Mouse (Mus musculus) adrenal gland, postnatal 14 days (tissue): ENCODE results near the gene Ntm. TPM values are rescaled to one million over a fixed set of nuclear protein-coding genes. Genes with fewer than 3 reads are reported as not detected.

Experiments used
- DNase-seq: peaks from one replicate; pipeline ENCODE4 v3.0.0; 2021; ENCODE audit warnings: mixed read lengths
- total RNA-seq: library from RNA; stranded (reverse); gene quantifications from 2 replicates; pipeline ENCODE4 v1.2.3, GENCODE M21; 2021

Gene Ntm
- total RNA-seq, 1 experiment from 2014 or later: 1.3 TPM

DNA sequence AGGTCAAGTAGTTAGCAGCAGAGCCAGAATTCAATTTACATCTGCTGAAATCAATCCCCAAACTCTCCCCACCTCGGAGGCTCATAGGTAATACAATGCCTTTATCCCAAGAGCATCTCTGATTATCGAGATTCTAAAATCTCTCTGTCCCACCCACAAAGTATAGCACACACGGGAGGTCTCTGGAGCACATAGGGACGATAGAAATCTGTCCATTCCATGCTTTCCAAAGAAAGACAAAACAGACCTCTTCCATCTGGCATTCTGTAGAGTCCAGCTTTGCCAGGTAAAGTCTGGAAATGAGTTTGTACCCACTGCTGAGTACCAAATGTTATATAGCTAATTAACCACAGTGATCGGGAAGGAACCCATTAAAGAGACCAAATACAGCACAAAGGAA, 388.4 kb downstream of the Ntm start:
- no peak for DNase-seq

DNA sequence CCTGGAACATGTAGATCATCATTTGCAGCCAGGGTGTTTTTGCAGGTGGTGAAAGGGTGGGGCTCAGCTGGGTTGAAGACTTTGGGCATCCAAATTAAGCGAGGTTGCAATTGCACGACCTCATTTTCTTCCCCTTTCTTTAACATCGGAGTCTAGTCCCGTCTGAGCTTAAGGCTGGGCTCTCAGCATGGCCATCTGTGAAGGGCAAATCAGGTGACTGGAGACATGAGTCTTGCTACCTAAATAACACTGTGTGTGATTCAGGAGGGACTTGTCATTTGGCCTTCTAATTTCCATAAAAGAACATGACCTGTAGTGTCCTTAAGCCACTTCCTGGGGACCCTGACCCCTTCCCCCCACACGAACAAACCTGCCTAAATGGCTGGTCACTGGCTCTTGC, 394.4 kb downstream of the Ntm start:
- DNase-seq: no peak

DNA sequence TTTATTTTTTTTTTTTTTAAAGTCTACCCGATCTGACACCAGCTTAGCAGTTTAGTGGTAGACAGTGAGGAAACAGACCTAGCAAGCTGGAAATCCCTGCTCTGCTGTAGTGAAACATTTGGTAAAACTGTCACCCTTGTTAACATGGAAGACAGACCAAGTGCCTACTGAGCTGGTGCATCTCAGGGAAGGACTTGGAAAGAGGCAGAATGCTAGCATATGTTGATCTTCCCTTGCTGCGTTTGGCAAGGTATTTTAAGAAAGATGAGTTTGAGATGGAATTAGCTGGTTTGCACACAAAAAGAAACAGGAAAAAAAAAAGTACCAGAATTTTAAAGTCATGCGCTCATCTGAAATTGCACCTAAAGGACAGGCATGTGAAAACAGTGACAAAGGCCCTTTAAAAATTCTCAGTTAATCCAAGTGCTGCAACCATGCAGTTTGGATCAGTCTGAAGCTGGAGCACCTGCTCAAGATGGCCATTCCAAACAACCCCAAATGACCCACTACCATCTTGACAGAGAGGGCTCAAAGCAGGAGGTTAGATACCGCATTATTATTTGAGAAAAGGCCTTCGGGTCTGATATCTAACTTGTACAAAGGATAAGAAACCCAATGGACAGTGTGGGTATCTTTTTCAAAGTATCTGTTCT, 400.4 kb downstream of the Ntm start:
- no peak for DNase-seq

DNA sequence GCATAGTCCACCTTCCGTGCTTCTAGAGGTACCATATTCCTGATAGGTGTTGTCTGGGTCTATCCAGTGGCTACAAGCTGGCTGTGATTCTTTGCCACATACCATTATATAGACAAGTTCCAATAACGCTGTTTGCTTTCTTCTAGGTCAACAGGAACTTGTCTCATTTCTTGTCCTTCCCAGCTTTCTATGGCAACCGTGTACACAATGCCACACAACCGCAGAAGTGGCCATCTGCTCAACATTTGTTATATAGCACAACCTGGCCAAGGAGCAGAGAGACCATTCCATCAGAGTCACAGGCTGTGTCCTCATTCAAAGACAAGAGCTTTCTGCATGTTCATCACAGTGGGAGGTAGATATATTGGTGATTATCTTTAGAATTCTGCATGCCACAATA, 404.0 kb downstream of the Ntm start:
- DNase-seq: no peak

DNA sequence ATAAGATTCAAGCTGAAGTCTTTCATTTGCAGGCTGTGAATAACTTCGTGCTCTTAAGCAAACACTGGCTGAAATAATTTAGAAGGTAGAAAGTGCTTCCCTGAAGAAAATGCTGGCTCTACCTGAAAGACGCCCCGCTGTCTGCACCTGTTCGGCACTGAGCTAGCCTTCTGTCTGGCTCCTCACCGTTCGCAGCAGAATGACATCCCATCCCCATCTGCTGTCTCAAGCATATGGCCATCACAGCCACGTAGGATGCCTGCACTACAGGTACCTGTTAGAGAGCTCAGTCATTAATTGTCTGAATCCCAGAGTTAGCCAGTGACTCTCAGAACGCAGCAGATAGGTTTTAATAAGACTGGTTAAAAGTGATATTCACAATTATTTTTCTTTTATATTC, 412.4 kb downstream of the Ntm start:
- no peak for DNase-seq

DNA sequence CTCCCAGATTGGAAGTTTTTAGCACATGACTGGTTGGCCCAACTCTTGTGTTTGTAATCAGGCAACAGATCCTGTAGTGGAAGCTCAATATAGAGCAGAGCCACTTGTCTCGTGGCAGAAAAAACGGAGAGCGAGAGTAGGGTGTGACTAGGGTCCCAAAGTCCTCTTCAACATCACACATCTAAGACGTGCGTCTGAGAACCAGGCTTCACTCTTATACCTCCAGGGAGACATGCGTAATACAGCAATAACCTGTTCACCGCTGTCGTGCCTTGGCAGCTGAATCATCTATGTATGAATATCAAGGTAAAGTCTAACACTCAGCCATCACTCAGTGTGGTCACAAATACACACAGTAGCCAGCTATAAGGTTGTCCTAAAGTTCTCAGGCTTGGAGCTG, 412.8 kb downstream of the Ntm start:
- no peak for DNase-seq

DNA sequence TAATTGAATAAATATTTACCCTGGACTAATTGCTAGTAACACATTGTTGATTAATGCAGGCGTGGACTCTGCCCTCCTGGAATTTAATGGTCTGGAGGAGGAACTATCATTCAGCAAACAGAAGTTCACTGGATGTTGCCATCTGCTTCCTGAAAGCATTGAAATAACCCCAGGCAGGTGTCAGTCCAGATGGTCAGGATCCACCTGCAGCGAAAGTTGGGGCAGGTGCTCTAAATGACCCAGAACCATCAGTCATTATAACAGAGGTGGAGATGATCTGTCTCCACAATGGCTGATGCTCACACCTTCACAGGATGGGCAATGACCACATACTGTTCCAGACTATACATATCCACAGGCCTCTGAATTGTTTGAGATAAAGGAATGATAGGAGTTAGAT, 426.5 kb downstream of the Ntm start:
- no peak for DNase-seq

DNA sequence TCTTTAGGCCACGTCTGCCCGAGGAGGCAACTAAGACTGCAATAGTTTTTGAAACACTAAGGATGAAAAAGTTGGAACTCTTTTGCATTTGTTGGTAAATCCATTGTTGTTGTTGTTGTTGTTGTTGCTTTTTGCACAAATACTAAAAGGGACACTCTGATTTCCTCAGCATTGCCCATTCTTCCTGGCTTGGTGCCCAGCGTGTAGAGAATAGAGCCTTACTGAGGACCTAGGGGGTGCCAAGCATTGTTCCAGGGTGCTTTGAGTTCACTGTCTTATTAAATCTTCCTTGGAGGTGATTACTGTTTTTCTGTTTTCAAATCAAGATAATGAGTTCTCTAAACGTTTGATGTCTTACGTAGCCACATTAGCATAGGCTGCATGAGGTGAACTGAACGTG, 428.2 kb downstream of the Ntm start:
- no peak for DNase-seq

DNA sequence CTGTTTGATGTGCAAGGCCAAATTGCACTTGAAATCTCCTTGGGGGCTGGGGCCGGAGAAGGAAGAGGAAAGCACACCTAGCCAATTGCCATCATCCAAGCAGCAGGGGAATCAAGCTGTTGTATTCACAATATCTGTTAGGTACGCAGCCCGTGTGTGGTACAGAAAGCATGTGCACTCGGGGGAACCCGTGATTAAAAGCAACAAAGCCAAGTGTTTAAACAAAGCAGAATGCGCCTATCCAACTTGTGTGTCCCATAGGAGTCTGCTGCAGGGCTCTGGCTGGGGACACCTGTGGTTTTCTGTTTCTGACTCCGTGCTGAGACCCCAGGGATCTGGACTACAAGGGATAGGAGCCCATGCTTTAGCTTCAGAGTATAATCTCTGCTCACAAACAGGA, 428.6 kb downstream of the Ntm start:
- DNase-seq: no peak

DNA sequence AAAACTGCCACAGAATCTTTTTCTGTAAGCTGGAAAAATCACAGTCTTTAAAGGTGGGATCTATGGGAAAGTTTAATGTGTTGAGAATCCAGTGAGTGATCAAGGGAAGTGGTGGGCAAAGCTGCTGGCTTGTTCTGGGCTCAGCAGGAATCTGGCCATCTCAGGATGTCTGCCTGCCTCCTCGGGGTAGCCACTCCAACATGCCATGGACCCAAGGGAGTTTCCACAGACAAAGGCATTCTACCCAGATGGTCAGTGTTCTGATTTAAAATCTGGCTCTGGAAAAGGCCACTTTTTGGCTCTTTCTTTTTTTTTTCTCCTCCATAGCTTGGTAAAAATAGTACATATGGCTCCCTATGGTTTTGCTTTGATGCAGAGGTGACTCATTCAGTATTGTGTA, 429.4 kb downstream of the Ntm start:
- no peak for DNase-seq

DNA sequence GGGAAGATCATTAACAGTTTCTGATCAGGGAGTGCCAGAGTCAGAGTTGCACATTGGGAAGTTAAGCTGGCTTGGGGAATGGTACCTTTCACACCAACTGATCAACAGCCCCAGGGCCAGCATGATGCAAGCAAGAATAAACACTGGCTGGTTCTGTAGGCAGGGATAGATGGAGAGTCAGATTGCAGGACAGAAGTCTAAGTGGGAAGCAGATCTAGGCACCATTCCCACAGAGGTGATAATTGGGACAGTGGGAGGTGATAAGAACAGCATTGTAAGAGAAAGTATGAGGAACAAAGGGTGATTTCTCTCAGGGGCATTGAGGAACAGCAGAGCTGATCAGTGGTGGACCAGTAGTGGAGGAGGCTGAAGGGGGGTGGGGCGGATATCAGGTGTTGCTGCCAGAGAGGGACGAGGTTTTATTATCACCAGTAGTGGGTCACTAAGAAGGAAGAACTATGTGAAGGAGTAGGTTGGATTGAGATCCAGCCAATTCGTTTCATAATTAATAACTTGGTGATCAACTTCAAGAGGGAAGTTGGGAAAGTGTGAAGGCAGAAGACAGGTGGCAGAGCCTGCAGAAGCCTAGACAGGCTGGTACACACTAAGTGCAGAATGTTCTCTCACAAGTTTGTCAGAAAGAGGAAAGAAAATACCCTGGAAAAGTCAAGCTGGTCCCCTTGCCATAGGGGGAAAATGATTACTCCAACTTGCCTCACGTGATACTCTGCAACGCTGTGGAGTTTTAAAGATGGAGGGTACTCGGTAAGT, 431.6 kb downstream of the Ntm start:
- DNase-seq: no peak

DNA sequence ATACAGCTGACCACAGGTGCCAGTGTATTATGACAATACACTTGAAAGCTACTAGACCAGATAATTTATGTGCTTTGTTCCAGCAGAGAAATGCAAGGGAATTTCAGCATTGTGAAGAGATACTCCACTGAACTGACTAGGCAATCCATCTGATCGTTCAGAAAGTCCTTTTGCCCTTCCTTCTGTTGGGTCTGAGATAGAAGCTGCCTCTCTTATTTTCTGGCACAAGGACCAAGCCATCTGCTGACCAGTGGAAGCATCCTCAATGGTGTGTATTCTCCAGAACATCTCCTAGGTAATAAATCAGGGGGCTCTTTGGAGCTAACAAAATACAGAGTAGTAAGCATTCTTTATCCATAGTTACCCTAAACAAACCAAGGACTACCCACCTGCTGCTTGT, 438.8 kb downstream of the Ntm start:
- no peak for DNase-seq

DNA sequence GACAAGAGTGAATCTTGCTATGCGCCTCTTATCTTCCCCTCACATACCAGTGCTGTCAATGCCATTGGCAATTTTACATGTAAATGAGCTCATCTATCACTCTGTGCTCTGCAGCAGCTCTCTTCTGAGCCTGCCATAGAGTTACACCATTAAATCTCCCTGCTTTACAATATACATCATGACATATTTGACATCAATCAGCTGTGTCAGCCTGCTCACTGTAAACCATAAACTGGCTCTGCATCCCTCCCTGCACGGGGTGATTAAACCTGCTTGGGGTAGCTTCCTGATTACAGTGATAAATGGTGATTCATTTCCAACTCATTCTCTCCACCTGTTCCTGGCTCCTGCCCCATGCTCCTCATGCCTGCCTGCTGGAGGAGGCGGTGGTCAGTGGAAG, 439.7 kb downstream of the Ntm start:
- DNase-seq: no peak

DNA sequence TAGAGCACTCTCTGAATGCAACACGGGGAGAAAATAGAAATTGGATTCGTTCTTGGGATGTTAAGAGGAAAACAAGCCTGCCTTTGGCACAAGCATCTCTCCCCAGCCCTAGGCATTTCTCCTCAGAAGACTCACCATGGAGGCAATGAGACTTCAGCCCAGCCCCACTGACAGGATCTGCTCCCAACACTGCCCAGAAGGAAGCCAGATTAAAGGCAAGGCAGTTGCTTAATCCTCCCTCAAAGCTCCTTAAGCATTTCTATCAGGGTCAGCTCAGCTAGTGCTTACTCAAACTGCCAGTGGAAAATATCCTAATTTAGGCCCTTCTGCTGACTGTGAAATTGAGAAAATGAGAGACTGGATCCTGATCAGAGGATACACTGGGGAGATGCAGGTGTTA, 443.8 kb downstream of the Ntm start:
- no peak for DNase-seq

DNA sequence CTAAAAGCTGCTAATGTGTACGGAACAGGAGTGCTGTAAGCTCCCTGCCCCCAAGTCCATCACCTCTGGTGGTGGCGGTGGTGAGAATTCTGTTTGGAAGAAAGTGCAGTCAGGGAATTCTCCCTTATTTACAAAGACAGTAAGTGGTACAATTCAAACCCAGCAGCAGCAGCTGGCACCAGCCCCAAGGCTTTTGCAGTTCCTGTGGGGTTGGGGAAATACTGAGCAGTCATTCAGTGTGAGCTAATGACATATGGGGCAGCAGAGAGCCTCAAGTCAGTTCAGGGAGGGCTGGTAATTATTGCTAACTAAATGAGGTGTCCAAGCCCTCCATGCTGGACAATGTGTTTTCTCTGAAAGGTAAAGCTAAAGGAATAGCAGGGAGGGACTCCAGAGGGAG, 446.3 kb downstream of the Ntm start:
- DNase-seq: peak; percentile 11

DNA sequence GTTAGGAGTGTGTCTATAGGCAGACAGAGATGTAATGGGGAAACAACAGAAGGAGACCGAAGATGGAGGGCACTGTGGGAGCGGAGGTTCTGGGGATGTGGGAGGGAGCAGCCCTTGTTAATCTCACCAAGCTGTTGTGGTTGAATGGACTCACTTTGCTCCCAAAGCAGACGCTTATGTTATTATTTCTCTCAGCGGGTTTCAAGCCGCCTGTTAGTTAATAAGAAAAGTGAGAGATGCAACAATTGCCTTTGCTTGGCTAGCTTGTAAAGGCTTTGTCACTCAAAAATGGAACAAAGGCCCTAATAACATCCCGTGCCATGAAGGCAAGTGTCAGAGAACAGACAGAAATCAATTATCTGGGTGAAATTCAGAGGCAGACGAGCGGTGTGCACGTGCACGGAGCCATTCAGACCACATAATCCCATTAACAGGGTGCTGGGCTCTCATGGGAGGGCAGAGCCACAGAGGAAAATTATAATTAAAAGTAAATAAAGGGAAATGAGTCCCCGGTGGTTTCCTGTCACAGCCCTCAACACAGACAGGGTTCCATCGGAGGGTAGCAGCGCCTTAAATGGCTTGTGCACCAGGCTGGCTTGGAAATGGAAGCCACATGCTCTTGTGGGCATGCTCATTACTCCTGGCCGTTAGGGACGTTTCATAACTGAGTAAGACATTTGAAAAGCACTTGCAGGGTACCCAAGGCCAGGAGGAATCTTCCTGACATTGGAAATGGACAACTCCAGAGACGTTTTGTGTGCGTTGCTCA, 448.2 kb downstream of the Ntm start:
- no peak for DNase-seq

DNA sequence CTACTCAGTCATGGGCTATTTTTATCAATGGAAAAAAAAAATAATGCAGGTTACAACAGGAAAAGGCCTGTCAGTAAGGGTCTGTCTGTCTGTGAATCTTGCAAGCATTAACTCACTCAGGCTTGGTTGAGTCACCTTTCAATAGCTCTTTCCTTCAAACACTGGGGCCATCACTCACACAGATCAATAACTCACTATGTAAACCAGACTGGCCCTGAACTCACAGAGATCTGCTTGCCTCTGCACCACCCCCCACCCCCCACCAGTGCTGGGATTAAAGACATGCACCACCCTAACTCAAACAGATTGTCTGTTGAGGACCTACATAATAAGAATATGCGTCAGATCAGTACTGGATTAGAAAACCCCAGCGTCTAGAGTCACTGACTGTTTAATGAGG, 466.9 kb downstream of the Ntm start:
- no peak for DNase-seq

DNA sequence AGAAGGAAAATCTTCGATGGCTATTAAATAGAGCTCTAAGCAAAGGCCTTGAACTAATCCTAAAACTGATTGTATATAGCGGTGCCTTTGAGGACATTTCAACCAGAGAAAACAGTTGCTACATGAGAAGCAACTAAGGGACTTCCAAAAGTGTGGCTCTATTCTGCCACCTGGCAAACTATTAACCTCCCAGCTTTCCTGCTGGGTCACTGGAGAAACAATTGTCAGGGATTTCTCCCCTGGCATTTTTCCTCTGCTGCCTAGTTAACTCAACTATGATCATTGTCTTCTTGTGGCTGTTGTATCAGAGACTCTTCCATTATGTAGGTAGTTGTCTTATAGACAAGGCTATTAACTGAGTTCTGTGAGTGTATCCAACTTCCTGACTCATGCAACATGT, 480.7 kb downstream of the Ntm start:
- DNase-seq: no peak

DNA sequence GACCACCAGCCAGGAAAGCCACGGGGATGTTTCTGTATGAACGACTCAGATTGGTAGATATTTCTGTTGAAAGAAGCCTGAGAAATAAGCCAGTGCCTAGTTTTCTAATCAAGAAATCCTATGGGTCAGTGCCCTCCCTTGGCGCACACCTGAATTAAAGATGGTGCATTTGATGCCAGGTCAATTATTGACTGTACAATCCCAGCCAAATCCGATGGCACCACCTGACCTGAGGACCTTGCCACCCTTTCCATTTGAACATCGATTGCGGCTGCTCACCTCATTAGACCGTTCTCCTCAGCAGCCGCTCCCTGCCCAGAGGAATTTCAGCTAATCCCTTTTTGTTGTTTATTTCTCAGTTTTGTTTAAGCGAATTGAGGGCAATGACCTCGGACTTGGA, 483.9 kb downstream of the Ntm start:
- no peak for DNase-seq

DNA sequence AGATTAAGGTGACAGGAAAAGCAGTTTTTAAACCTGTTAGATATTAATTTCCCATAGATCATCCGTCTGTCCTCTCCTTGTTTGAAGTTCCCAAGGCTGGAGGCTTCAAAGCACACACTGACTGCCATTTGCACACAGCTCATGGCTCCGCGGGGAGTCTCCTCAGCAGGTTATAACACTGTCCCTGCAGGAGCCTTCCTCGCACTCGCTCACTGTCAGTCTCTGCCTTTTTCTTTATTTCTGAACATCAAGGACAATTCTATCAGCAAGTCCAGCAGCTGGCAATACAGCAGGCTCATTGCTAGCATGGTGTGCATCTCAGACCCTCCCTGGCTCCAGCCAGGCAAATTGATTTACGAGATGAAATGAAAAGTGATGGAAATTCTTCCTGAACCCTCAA, 485.7 kb downstream of the Ntm start:
- DNase-seq: peak; percentile 10

DNA sequence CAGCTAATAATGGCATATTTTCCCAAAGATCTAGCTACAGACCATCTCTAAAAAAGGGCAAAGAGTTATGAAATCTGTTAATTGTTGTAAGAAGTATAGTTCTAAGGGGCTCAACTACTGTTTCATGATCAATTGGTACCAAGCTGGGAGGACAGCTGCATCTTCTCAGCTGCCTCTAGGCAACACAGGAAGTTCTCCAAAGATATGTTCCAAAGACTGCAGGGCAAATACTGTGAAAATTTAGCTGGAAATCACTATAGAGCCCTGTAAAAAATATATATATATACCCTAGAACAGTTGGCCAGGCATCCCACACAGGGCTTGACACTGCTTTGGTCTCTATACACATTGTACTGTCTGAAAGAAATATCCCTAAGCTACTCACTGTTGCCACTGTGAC, 489.5 kb downstream of the Ntm start:
- no peak for DNase-seq

DNA sequence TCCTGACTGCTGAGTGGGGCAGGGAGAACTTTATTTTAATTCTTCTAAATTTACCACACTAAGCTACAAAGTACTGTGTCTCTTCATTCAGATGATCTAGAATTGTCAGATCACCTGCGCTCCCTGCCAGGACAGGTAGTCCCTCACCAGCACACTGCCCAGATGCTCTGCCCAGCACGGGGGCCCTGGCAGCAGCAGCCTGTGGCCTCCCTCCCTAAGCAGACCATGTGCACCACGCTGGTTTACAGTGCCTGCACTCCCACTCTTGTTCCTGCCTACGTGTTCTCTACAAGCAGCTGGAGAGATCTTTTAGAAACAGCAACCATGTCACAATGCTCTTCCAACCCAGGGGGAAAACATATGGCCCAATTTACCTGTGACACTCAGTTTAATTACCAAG, 490.7 kb downstream of the Ntm start:
- no peak for DNase-seq

DNA sequence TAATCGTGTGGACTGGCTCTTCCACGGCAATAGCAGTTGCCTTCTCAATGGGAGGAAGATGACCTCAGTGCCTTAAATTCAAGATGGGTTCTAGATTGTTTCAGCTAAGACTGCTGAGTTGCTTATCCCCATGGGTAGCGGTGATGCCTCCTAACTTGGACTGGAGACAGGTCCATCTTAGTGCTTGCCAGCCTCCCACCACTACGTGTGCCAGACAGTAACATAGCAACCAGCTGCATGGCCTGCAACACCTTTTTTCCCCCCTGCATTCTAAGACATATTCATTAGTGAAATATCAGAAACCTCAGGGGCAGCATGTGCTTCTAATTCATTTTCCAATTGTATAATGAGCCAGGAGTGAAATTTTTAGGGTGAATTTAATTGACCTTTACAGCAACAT, 498.2 kb downstream of the Ntm start:
- no peak for DNase-seq
